Mouse (Mus musculus) forebrain, embryonic 12.5 days (tissue): ENCODE data around the gene Rab8b. TPM values are rescaled to one million over a fixed set of nuclear protein-coding genes. Genes with fewer than 3 reads are reported as not detected.
A peak's percentile ranks its signal among the peaks of the same experiment; 100 is the strongest.
"Not testable (repeated sequence)": the region's sequence is repeated elsewhere in the genome, so short reads cannot be mapped to it uniquely, and the experiment has no call there.

ENCODE experiments used
- ATAC-seq: fragments of 200-750 bp; cut with Nextera tagmentation; 2 replicates; pipeline ENCODE4 v1.8.0; 2017; ENCODE audit warnings: moderate TSS enrichment; ENCODE audit not compliant: low FRiP score
- H3K27ac ChIP-seq: fragments of 300-500 bp; sonication (generic); 2 replicates; pipeline ENCODE4 v1.5.1; 2016; ENCODE audit warnings: mild to moderate bottlenecking
- H3K27me3 ChIP-seq: fragments of 300-500 bp; sonication (generic); 2 replicates; pipeline ENCODE4 v1.6.1; 2016; ENCODE audit warnings: mild to moderate bottlenecking
- H3K36me3 ChIP-seq: fragments of 300-500 bp; sonication (generic); replicated peaks from 2 replicates; pipeline ENCODE4 v1.6.1; 2016; ENCODE audit warnings: mild to moderate bottlenecking
- H3K4me1 ChIP-seq: fragments of 300-500 bp; sonication (generic); 2 replicates; pipeline ENCODE4 v1.6.1; 2016
- H3K4me2 ChIP-seq: fragments of 300-500 bp; sonication (generic); 2 replicates; pipeline ENCODE4 v1.6.1; 2016; ENCODE audit warnings: mild to moderate bottlenecking, moderate library complexity
- H3K4me3 ChIP-seq: fragments of 300-500 bp; sonication (generic); replicated peaks from 2 replicates; pipeline ENCODE4 v1.5.1; 2016; ENCODE audit warnings: mild to moderate bottlenecking
- H3K9ac ChIP-seq: fragments of 300-500 bp; sonication (generic); 2 replicates; pipeline ENCODE4 v1.6.1; 2016; ENCODE audit warnings: mild to moderate bottlenecking
- H3K9me3 ChIP-seq: fragments of 300-500 bp; sonication (generic); 2 replicates; pipeline ENCODE4 v1.6.1; 2016
- WGBS: fragments of 180-500 bp; shearing (Covaris S2); methylation state at CpG from one replicate; pipeline ENCODE4 v1.1.7; 2016; 5-methylcytosine and 5-hydroxymethylcytosine counted together
- polyA plus RNA-seq: library from polyadenylated mRNA; unstranded; fragments of >200 nt; fragmentation: Nextera tagmentation; extraction: Ambion mirVana; gene quantifications from 2 replicates; pipeline ENCODE4 v1.2.1, GENCODE M21; 2016

Gene Rab8b
- polyA plus RNA-seq, 1 experiment from 2014 or later, result 50.7 TPM

DNA sequence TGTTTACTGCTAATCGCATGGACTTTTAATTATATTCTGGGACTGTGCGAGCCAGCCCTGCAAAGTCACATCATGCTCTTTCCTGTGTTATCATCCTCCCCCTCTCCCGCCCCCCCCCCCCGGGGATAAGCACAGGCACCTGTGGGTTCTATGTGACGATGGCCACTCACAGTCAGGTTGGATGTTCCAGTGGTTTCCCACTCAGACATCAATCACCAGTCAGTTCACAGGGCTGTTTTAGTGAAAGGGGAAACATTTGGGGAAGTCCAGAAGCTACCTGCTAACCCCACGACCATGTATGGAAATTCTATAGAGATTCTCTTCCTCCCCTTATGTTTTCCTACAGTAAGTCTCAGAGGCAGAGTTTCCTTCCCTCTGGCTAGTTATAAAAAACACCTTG, 21.6 kb downstream of the Rab8b start:
- Histone ChIP-seq H3K9ac (no peak overlapping the region), H3K27me3 (no peaks in the 10 kb centered on the region), H3K4me2 (no peak overlapping the region), H3K27ac (no peak overlapping the region), H3K36me3 (no peaks in the 10 kb centered on the region), H3K9me3 (no peaks in the 10 kb centered on the region), H3K4me1 (0 out of 2 replicates have a peak, but pooled peaks cover 3% of the 10 kb centered on the region), H3K4me3 (no peak overlapping the region)
- ATAC-seq, result no peak
- WGBS, result 79% methylated on average over 6 of the region's 6 CpGs

DNA sequence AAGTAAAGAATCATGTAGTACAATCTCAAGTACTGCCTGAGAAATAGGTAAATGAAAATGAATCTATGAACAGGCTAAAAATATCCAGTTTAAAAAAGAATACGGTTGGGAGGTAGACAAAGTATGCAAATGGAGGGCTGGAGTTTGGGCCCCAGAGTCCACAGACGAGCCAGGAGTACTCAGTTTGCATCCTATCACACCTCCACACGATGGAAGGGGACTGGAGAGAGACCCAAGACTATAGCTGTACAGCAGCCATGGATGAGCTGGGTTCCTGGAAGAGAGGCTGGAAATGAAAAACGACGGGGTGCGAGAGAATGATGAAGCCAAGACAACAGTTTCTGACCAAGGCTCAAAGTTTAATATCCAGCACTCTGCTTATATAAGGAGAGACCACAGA, 22.5 kb downstream of the Rab8b start:
- Histone ChIP-seq H3K27ac (no peak overlapping the region), H3K9ac (no peak overlapping the region), H3K4me2 (no peak overlapping the region), H3K36me3 (no peaks in the 10 kb centered on the region), H3K27me3 (no peaks in the 10 kb centered on the region), H3K4me3 (no peak overlapping the region), H3K9me3 (no peaks in the 10 kb centered on the region), H3K4me1 (0 out of 2 replicates have a peak, but pooled peaks cover 3% of the 10 kb centered on the region)
- WGBS, result 59% methylated on average over 6 of the region's 6 CpGs
- no peak for ATAC-seq

DNA sequence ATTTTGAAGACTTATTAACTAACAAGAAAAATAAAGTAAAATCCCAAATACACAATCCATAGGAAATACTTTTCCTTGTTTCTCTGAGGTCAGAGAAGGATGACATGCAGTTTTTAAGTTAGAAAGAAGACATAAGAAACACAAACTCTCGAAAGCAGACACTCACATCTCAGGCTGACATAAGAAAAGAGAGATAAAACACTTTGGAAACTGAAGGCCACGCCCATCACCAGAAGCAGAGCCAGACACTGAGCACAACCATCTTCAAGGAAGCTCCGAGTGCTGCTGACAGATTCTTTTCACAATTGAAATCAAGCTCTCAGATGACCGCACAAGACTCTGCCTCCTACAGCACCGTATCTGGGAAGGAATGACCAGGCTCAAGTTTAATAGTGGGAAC, 23.5 kb downstream of the Rab8b start:
- Histone ChIP-seq H3K9me3 (no peaks in the 10 kb centered on the region), H3K9ac (no peak overlapping the region), H3K27me3 (no peaks in the 10 kb centered on the region), H3K27ac (no peak overlapping the region), H3K36me3 (no peaks in the 10 kb centered on the region), H3K4me1 (0 out of 2 replicates have a peak, but pooled peaks cover 3% of the 10 kb centered on the region), H3K4me2 (no peak overlapping the region), H3K4me3 (no peak overlapping the region)
- 79% methylated on average over 5 of the region's 5 CpGs for WGBS
- ATAC-seq, result no peak

DNA sequence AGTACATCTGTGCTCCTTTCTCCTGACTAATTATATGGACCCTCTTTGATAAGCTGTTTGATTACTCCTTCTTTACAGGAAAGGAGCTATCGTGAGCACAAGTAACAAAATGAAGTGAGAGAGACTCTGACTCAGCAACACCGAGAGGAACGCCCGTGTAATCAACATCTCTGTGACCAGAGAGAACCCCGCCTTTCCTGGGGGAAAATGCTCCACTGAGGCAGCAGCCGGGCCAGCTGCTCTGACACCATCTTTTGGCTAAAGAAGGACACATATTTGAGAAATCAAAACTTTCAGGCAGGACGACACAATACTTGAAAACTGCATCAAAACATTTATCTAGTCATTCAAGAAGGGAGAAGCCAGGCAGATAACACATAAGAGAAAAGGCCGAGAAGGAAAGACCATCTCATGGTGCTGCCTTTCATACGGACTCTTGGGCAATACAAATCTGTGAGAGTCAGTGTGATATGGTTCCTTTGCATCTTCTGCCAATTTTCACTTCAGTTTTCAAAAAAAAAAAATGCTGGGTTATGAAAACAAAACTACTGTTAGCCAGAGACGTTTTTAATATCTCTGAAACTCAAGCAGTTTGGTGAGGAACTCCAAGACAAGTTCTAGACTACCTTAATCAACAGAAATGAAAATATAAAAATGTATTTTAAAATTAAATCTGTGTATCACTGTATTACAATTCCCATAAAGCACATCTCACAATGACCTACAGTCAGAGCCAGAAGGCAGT, 24.3 kb downstream of the Rab8b start:
- Histone ChIP-seq H3K4me1 (0 out of 2 replicates have a peak, but pooled peaks cover 3% of the 10 kb centered on the region), H3K27ac (no peak overlapping the region), H3K27me3 (no peaks in the 10 kb centered on the region), H3K9me3 (no peaks in the 10 kb centered on the region), H3K9ac (no peak overlapping the region), H3K4me3 (no peak overlapping the region), H3K36me3 (no peaks in the 10 kb centered on the region), H3K4me2 (no peak overlapping the region)
- no peak for ATAC-seq
- WGBS, result 83% methylated on average over 10 of the region's 10 CpGs

DNA sequence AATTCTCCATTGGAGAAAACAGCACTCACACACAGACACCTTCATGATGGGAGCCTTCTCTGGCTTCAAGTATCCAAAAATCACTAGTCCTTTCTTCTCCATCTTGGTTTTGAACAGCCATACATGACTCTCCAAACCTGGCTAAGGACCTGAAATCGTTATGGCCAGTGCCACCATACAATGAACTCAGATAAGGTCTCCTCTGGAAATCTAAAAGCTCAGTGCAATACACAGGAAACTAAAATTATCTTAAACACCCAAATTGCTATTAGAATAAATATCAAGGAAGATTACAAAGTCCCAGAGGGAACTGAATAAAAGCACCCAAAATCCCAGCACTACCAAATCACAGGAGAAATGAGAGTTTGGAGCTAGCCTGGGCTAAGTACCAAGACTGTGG, 25.1 kb downstream of the Rab8b start:
- no peak for ATAC-seq
- Histone ChIP-seq H3K27ac (no peak overlapping the region), H3K9me3 (no peaks in the 10 kb centered on the region), H3K9ac (no peak overlapping the region), H3K4me3 (no peak overlapping the region), H3K27me3 (no peaks in the 10 kb centered on the region), H3K36me3 (no peaks in the 10 kb centered on the region), H3K4me1 (peaks cover 5% of the 10 kb centered on the region; the same call in 1 of the 2 replicates), H3K4me2 (no peak overlapping the region)
- WGBS, result 91% methylated on average over 1 of the region's 1 CpGs

DNA sequence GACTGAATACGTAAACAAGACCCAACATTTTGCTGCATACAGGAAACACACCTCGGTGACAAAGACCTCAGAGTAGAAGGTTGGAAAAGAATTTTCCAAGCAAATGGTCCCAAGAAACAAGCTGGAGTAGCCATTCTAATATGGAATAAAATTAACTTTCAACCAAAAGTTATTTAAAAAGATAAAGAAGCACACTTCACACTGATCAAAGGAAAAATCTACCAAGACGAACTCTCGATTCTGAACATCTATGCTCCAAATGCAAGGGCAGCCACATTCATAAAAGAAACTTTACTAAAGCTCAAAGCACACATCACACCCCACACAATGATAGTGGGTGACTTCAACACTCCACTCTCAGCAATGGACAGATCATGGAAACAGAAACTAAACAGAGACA, 27.0 kb downstream of the Rab8b start:
- WGBS, result 97% methylated on average over 4 of the region's 4 CpGs
- not testable (repeated sequence) for H3K27ac ChIP-seq, ATAC-seq, H3K9ac ChIP-seq, H3K27me3 ChIP-seq, H3K36me3 ChIP-seq, H3K9me3 ChIP-seq, H3K4me2 ChIP-seq, H3K4me3 ChIP-seq
- H3K4me1 ChIP-seq, result peaks cover 24% of the 10 kb centered on the region

DNA sequence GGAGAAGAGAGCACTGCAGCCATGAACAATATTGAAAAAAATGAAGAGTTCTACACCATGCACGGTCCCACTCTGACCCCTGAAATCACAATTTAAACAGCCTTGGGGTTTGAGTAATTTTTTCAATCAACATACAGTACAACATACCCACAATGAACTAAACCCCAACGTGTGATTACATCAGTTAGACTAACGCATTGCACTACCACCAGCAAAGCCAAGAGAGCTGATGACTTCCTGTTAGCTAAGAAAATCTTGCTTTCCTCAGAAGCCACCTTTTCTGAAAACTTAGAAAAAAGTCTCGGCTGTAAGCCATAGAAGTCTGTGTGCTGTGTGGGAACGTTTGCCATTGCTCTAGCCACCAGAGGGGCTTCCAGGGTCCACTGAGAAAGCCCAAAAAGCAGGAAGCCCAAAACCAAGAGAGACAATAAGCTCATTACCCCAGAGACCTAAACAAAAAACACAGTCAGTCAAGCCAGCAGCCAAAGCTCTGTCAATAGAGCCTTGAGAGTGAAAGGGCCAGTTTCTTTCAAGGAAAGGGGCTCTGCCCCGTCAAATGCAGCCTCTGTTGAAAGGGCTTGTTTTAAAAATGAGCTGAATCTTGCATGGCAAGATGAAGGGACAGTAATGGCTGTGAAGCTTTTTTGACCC, 31.4 kb downstream of the Rab8b start:
- no peak overlapping the region for H3K9ac ChIP-seq
- WGBS, result 27% methylated on average over 6 of the region's 6 CpGs
- H3K4me2 ChIP-seq, result peak overlapping the region; percentile 19; the same call in 1 of the 2 replicates
- ATAC-seq, result no peak
- no peaks in the 10 kb centered on the region for H3K9me3 ChIP-seq
- H3K4me3 ChIP-seq, result no peak overlapping the region
- 0 out of 2 replicates have a peak overlapping the region, but pooled peaks have one; percentile 53 for H3K27ac ChIP-seq
- H3K27me3 ChIP-seq, result no peaks in the 10 kb centered on the region
- peaks cover 35% of the 10 kb centered on the region for H3K4me1 ChIP-seq
- no peaks in the 10 kb centered on the region for H3K36me3 ChIP-seq

DNA sequence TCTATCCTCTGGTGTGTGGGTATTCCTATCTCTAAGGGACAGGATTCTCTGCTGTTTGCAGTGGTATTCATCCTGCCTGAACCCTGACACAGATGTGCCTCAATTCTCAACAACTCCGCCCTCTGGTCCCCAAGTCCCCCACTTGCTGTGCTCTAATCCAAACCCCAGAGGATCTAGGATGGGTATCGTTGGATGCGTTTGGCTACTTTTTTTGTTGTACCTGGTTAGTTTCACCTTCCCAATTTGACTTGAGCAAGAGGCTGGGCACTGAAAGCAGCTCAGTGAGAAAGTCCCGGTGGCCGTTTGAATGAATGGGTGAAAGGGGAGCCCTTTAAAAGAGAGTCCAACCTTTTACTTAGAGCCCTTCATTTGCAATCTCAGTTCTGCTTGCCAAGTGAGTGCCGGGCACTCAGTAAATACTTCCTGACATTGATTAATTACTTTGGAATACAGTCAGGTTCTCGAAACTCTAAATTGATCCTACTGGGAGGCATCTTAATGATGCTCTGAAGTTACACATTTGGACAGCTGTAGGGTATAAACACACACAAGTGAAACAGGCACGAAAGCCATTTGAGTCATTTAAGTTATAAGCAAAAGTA, 32.1 kb downstream of the Rab8b start:
- H3K9ac ChIP-seq, result no peak overlapping the region
- no peak overlapping the region for H3K27ac ChIP-seq
- peaks cover 35% of the 10 kb centered on the region for H3K4me1 ChIP-seq
- no peak overlapping the region for H3K4me3 ChIP-seq
- no peak for ATAC-seq
- no peaks in the 10 kb centered on the region for H3K27me3 ChIP-seq
- no peak overlapping the region for H3K4me2 ChIP-seq
- H3K9me3 ChIP-seq, result no peaks in the 10 kb centered on the region
- 35% methylated on average over 8 of the region's 8 CpGs for WGBS
- H3K36me3 ChIP-seq, result no peaks in the 10 kb centered on the region

DNA sequence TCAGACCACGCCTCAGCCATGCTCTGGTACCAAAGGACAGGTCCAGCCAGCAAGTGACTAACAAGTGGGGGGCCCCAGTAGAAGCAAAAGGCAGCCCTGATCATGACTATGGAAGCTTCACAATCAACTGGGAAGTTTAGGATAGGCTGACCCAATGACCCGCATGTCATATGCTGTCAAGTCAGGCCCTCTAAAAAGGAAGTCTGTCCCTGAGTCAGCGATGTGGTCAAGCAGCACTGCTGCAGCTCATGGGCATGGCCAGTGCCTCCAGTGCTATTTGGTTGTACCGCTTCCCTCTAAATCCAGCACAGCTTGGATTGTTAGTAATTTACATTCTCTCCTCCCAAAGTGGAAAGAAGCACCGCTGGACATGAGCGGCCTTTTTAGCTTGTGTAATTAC, 32.7 kb downstream of the Rab8b start:
- Histone ChIP-seq H3K27me3 (no peaks in the 10 kb centered on the region), H3K27ac (no peak overlapping the region), H3K9me3 (no peaks in the 10 kb centered on the region), H3K9ac (no peak overlapping the region), H3K4me3 (no peak overlapping the region), H3K36me3 (no peaks in the 10 kb centered on the region), H3K4me2 (no peak overlapping the region), H3K4me1 (peaks cover 35% of the 10 kb centered on the region)
- WGBS, result 87% methylated on average over 6 of the region's 6 CpGs
- ATAC-seq, result no peak

DNA sequence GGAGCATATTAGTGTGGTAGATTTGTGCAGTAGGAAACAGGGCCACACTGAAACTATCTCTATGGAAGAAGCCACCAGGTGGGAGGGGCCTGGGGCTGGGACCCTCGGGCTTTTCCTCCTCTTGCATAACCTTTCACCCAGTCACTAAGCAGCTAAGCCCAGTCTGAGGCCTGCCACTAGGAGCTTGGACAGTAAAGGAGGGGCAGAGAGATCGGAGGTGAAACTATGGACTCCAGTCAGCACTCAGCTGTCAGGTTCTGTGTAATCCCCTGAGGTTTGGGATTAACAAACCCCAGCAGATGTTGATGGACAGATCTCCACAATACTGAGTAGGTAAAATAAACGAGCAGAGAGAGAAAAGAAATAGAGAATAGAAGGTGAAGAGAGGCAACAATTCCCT, 33.1 kb downstream of the Rab8b start:
- Histone ChIP-seq H3K4me3 (no peak overlapping the region), H3K36me3 (no peaks in the 10 kb centered on the region), H3K27me3 (no peaks in the 10 kb centered on the region), H3K27ac (0 out of 2 replicates have a peak overlapping the region, but pooled peaks have one; percentile 6), H3K4me1 (peaks cover 35% of the 10 kb centered on the region), H3K9me3 (no peaks in the 10 kb centered on the region), H3K9ac (no peak overlapping the region), H3K4me2 (no peak overlapping the region)
- 21% methylated on average over 3 of the region's 3 CpGs for WGBS
- ATAC-seq, result no peak

DNA sequence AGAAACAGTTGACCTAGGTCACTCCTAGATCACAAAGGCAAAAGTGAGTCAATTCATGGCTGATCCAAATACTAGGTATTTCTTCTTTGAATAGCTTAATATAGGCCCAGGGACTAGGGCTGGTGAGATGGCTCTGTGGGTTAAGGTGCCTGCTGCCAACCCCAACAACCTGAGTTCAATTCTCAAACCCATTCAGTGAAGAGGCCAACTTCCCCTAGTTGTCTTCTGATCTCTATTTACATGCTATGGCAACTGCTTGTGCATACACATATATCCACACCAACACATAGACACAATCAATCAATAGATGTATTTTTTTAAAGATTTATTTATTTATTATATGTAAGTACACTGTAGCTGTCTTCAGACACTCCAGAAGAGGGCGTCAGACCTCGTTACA, 34.9 kb downstream of the Rab8b start:
- H3K4me2 ChIP-seq, result no peak overlapping the region
- H3K36me3 ChIP-seq, result no peaks in the 10 kb centered on the region
- H3K9me3 ChIP-seq, result no peaks in the 10 kb centered on the region
- H3K4me1 ChIP-seq, result peaks cover 38% of the 10 kb centered on the region
- no peak overlapping the region for H3K4me3 ChIP-seq
- no peak overlapping the region for H3K9ac ChIP-seq
- no peak for ATAC-seq
- WGBS, result 86% methylated on average over 2 of the region's 2 CpGs
- no peaks in the 10 kb centered on the region for H3K27me3 ChIP-seq
- no peak overlapping the region for H3K27ac ChIP-seq

DNA sequence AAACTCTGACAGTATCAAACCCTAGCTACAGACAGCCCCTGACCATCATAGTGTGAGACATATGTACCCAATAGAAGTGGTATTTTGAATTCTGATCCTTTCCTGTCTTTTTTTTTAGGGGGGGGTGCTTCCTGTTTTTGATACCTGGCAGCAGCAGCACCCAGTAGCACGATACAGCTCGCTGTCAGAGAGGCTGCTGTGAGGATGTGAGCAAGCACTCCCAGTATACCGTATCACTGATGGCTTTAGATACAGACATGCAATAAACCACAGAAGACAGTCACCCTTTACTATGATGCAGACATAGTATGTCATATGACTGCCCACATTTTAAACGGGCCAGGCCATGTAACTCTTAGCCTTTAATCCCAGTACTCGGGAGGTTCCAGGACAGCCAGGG, 36.0 kb downstream of the Rab8b start:
- Histone ChIP-seq H3K27ac (no peak overlapping the region), H3K9ac (no peak overlapping the region), H3K4me3 (no peak overlapping the region), H3K4me2 (no peak overlapping the region), H3K9me3 (no peaks in the 10 kb centered on the region), H3K36me3 (no peaks in the 10 kb centered on the region), H3K27me3 (no peaks in the 10 kb centered on the region), H3K4me1 (peaks cover 28% of the 10 kb centered on the region)
- ATAC-seq, result no peak
- 89% methylated on average over 5 of the region's 5 CpGs for WGBS
